Mouse (Mus musculus): ENCODE measurements around the gene B4galnt2.

B4galnt2 gene

DNA sequence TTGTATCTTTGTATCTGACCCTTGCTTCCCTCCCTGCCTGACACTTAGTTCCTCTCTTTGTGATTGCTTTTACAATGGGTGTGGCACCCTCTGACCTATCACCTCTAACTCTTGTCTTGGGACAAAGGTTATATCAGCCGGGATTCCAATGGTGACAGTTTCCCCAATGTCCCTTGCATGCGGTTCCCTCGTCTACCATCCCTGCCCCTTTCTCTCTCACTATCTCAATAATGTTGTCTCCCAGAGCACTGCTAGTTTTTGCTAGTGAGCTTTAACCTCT is 87.6 kb downstream of the B4galnt2 start:
- no peak for DNase-seq (ENCODE audit: low spot score in 2 of 2)

GRCm38 (mm10) chr11:95826317-95827167 is 88.1 kb downstream of the B4galnt2 start:
- DNase-seq (ENCODE audit: low spot score in 2 of 2), result no peak

DNA sequence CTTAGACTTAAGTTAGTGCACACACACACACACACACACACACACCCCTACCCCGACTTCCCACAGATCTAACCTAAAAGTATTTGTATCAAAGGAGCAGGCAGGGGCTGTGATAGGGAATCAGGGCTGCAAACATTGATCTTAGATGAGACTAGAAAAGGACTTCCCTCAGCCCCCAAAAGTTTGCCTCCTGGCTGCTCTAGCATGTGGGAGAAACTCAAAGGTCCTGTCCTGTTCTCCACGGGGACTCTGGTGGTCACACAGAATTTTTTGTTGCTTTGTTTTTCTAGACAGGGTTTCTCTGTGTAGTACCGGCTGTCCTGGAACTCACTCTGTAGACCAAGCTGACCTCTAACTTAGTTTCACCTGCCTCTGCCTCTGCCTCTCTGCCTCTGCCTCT is 89.1 kb downstream of the B4galnt2 start:
- no peak for DNase-seq (ENCODE audit: low spot score in 2 of 2)

DNA sequence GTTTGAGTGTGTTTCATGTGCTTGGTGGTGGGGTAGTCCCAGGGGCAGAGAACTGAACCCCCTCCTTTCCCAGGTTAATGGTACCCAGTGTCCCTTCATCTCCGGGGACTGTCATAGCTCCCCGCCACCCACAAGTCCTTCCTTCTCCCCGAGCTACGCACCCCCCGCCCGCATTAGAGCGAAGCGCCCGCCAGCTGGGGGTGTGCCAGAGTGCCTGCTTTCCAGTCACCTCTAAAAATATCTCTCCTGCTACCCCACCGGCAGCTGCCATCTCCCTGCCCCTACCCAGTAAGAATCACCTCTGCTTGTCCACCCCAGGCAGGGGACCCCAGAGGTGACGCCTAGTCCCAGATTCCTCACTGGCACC is 89.8 kb downstream of the B4galnt2 start:
- DNase-seq (ENCODE audit: low spot score in 2 of 2), result no peak

DNA sequence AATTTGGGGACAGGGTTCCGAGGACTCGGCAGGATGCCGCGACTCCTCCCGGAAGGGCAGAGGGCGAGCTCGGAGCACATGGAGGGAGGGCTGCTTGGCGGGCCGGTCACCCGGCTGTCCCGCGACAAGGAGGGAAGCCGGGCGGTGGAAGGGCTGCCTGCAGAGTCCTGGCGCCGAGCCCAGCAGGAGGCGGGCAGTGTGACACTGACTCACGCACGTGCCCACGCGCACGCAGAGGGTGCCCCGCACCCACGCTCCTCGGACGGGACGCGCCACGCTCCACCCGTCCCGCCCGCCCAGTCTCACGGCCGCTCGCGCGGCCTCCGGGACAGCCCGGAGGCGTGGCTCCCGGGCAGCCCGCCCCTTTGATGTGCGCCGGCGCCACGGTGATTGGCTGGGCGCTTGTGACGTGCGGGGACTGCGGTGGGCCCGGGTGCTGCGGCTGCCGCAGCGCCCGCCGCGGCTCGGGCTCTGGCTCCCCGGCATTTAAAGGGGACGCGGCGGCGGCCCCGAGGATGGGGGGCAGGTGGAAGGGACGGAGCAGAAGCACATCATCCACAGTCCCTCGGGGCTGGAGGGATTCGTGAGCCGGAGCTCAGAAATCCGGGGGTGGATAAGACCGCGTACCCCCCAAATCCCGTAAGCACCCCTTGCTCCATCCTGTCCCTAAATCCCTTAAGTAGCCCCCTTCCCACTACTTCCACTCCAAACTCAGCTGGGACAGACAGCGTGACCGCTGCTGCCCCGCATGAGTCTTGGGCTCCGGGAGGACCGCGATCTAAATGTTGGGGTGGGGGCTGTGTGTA is 90.4 kb downstream of the B4galnt2 start, which contains the start of gene Phospho1:
Phospho1 (plus strand) TSS at position 429 of the 806 bp plus-strand sequence.
- peak; percentile 83 to 90 for DNase-seq (ENCODE audit: low spot score in 2 of 2)

- DNase-seq (ENCODE audit: low spot score in 2 of 2), result no peak
Observed at GRCm38 (mm10) chr11:95822437-95822836, 92.3 kb downstream of the B4galnt2 start.

DNA sequence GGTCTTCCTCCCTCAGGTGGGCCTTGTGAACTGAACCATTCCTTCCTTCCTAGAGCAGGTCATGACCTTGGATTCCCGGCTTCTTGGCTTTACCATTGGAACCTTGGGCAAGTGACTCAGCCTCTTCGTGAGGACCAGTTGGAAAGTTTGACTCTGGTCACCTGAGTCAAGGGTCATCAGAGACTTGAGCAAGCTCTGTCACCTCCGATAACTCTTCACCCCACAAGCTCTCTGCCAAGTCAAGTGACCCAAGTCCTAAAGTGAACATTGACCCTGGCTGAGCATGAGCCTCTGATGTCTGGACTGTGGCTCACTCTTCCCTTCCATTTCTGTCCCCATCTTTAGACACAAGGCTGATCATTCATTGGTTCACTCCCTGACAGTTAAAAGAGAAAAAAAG is 93.2 kb downstream of the B4galnt2 start:
- DNase-seq (ENCODE audit: low spot score in 2 of 2), result no peak

GRCm38 (mm10) chr11:95819138-95819537 is 95.6 kb downstream of the B4galnt2 start:
- DNase-seq (ENCODE audit: low spot score in 2 of 2), result no peak

All from thymus, postnatal 10 days (tissue).